Mouse (Mus musculus): Measurements from ENCODE around the gene Wwc1.
"Not testable (repeated sequence)": the region's sequence is repeated elsewhere in the genome, so short reads cannot be mapped to it uniquely, and the experiment has no call there.

The Wwc1 gene

GRCm38 (mm10) chr11:35878559-35878897 lies 101.8 kb downstream of the Wwc1 start:
- DNase-seq (ENCODE audit: low spot score), result no peak

GRCm38 (mm10) chr11:35877651-35878558 lies 102.4 kb downstream of the Wwc1 start:
- DNase-seq (ENCODE audit: low spot score), result no peak

- no peak for DNase-seq (ENCODE audit: low spot score)
Measured at GRCm38 (mm10) chr11:35873624-35874244, 106.6 kb downstream of the Wwc1 start.

GRCm38 (mm10) chr11:35870961-35871360 lies 109.4 kb downstream of the Wwc1 start:
- DNase-seq (ENCODE audit: low spot score), result no peak

- DNase-seq (ENCODE audit: low spot score), result no peak
Measured at GRCm38 (mm10) chr11:35866140-35866539, 114.2 kb downstream of the Wwc1 start.

GRCm38 (mm10) chr11:35864981-35865604 lies 115.2 kb downstream of the Wwc1 start:
- DNase-seq (ENCODE audit: low spot score), result no peak

GRCm38 (mm10) chr11:35863653-35864052 lies 116.7 kb downstream of the Wwc1 start:
- no peak for DNase-seq (ENCODE audit: low spot score)

GRCm38 (mm10) chr11:35857395-35858067 lies 122.8 kb downstream of the Wwc1 start:
- DNase-seq (ENCODE audit: low spot score), result no peak

- DNase-seq (ENCODE audit: low spot score), result no peak
Measured at GRCm38 (mm10) chr11:35856359-35857040, 123.8 kb downstream of the Wwc1 start.

GRCm38 (mm10) chr11:35855567-35855966 lies 124.8 kb downstream of the Wwc1 start:
- no peak for DNase-seq (ENCODE audit: low spot score)

- DNase-seq (ENCODE audit: low spot score), result no peak
Measured at GRCm38 (mm10) chr11:35854941-35855340, 125.4 kb downstream of the Wwc1 start.

GRCm38 (mm10) chr11:35853651-35854050 lies 126.7 kb downstream of the Wwc1 start:
- DNase-seq (ENCODE audit: low spot score), result no peak

- no peak for DNase-seq (ENCODE audit: low spot score)
Measured at GRCm38 (mm10) chr11:35852731-35853130, 127.6 kb downstream of the Wwc1 start.

GRCm38 (mm10) chr11:35844299-35844698 lies 136.0 kb downstream of the Wwc1 start:
- no peak for DNase-seq (ENCODE audit: low spot score)

- not testable (repeated sequence) for DNase-seq (ENCODE audit: low spot score)
Measured at GRCm38 (mm10) chr11:35842560-35842959, 137.8 kb downstream of the Wwc1 start.

GRCm38 (mm10) chr11:35841738-35842325 lies 138.5 kb downstream of the Wwc1 start:
- no peak for DNase-seq (ENCODE audit: low spot score)

GRCm38 (mm10) chr11:35840806-35841205 lies 139.5 kb downstream of the Wwc1 start:
- not testable (repeated sequence) for DNase-seq (ENCODE audit: low spot score)

- no peak for DNase-seq (ENCODE audit: low spot score)
Measured at GRCm38 (mm10) chr11:35840282-35840681, 140.0 kb downstream of the Wwc1 start.

- peak; percentile 56 for DNase-seq (ENCODE audit: low spot score)
Measured at GRCm38 (mm10) chr11:35838345-35839338, 141.7 kb downstream of the Wwc1 start.

Measured in ovary, postnatal 10 days (tissue).